Mouse (Mus musculus): ENCODE measurements around the gene Xrra1. TPM values are rescaled to one million over a fixed set of nuclear protein-coding genes. Genes with fewer than 3 reads are reported as not detected.
A peak's percentile ranks its signal among the peaks of the same experiment; 100 is the strongest.
"Not testable (repeated sequence)": the region's sequence is repeated elsewhere in the genome, so short reads cannot be mapped to it uniquely, and the experiment has no call there.

Gene Xrra1
- 0.03 TPM in 1 of 2 replicates, not detected in the other for polyA plus RNA-seq (2012)

DNA sequence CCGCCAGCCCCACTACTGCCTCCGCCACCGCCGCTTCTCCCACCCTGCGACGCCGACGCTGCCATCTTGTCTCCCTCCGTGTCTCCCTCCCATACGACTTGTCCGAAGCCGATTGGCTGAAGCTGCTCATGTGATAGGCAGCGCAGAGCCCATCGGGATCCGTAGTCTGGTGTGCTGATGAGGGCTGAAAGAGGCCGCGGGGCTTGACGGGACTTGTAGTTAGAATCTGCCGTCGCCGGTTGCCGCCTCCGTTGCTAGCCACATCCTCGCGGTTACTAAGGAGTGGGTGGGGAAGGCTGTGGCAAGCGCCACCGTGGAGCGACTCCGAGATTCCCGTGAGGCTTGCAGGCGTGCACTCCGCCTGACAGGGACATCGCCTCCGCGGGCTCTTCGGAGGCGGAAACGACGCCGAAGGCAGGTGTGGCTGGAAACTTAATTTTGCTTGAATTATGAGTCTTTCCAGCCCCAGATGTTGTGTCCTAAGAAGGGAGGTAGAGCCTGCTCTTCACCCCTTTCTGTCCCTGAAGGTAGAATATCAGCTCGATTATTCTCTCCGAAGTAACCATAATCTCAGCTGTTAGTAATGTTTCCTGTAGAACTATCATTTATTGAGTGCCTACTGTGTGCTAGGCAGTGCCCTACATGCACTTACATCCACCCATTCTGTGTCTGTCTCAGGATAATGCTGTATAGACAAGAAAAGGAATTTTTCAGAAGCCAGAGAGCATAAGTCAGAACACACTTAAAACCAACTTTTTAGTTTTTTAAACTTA is at the start of gene Xrra1:
TSS of gene Xrra1 (plus strand) at position 304 of the 773 bp plus-strand sequence.
- Histone ChIP-seq H3K9me3 (ENCODE audit: control insufficient read depth, low read length) (no peaks in the 10 kb centered on the region), H3K4me3 (replicated peaks) (peak within 1 kb of the TSS; percentile 68), H3K36me3 (ENCODE audit: control insufficient read depth) (peaks cover 32% of the 10 kb centered on the region), H3K27me3 (ENCODE audit: control insufficient read depth) (peaks cover 19% of the 10 kb centered on the region), H3K4me1 (ENCODE audit: control insufficient read depth) (peaks cover 33% of the 10 kb centered on the region)
- TF ChIP-seq GATA1 (IDR thresholded peaks at IDR 0.05; ENCODE audit: low read length) (no peak), TAL1 (IDR thresholded peaks at IDR 0.05; ENCODE audit: low read length) (no peak)

GRCm38 (mm10) chr7:99810814-99811213 is 48.1 kb upstream of the Xrra1 start:
- TF ChIP-seq GATA1 (IDR thresholded peaks at IDR 0.05; ENCODE audit: low read length) = no peak
- TF ChIP-seq TAL1 (IDR thresholded peaks at IDR 0.05; ENCODE audit: low read length) = no peak
- no peaks in the 10 kb centered on the region; the same call in 1 of the 2 replicates for H3K27me3 ChIP-seq (ENCODE audit: control insufficient read depth)
- peaks cover 93% of the 10 kb centered on the region for H3K36me3 ChIP-seq (ENCODE audit: control insufficient read depth)
- peaks cover 4% of the 10 kb centered on the region for H3K9me3 ChIP-seq (ENCODE audit: control insufficient read depth, low read length)
- H3K4me1 ChIP-seq (ENCODE audit: control insufficient read depth) = peaks cover 77% of the 10 kb centered on the region
- no peak overlapping the region for H3K4me3 ChIP-seq (replicated peaks)

DNA sequence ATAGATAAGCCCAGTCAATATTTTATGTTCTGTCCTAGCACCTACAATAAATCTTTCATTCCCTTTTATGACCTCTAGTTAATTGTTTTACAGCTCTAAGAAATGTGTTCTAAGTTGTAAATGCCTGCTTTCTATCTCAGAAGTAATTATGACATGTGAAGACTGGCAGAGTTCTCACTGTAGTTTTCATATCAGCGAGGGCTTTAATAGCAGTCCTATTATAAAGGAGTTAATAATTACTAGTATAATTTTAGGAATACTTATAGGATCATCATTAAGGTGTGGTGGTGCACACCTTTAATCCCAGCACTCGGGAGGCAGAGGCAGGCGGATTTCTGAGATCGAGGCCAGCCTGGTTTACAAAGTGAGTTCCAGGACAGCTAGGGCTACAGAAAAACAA is 47.3 kb upstream of the Xrra1 start:
- peaks cover 4% of the 10 kb centered on the region for H3K9me3 ChIP-seq (ENCODE audit: control insufficient read depth, low read length)
- H3K4me3 ChIP-seq (replicated peaks) = no peak overlapping the region
- TF ChIP-seq TAL1 (IDR thresholded peaks at IDR 0.05; ENCODE audit: low read length) = no peak
- H3K36me3 ChIP-seq (ENCODE audit: control insufficient read depth) = peaks cover 96% of the 10 kb centered on the region
- peaks cover 72% of the 10 kb centered on the region for H3K4me1 ChIP-seq (ENCODE audit: control insufficient read depth)
- no peaks in the 10 kb centered on the region; the same call in 1 of the 2 replicates for H3K27me3 ChIP-seq (ENCODE audit: control insufficient read depth)

DNA sequence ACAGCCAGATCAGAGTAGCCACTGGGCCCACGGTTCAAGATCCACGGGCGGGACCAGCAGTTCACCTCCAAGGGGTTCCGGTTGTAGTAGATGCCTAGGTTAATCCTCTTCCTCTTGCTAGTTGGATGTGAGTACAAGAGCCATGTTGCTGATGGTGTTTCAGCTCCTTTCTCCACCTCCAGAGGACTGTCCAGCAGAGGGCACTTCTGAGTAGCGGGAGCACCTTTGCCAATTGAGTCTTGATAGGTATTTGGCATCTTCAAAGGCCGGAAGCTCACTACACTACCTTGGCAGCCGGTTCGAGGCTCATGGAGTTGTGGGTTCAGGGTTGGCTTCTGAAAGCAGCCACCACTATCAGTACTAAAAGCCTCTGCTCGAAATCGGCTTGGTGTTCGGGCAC is 45.5 kb upstream of the Xrra1 start:
- H3K36me3 ChIP-seq (ENCODE audit: control insufficient read depth) = peaks cover 97% of the 10 kb centered on the region
- H3K27me3 ChIP-seq (ENCODE audit: control insufficient read depth) = no peaks in the 10 kb centered on the region; the same call in 1 of the 2 replicates
- no peak for TF ChIP-seq TAL1 (IDR thresholded peaks at IDR 0.05; ENCODE audit: low read length)
- TF ChIP-seq GATA1 (IDR thresholded peaks at IDR 0.05; ENCODE audit: low read length) = no peak
- H3K4me3 ChIP-seq (replicated peaks) = no peak overlapping the region
- peaks cover 60% of the 10 kb centered on the region for H3K4me1 ChIP-seq (ENCODE audit: control insufficient read depth)
- H3K9me3 ChIP-seq (ENCODE audit: control insufficient read depth, low read length) = peaks cover 4% of the 10 kb centered on the region

GRCm38 (mm10) chr7:99818181-99818725 is 40.7 kb upstream of the Xrra1 start:
- not testable (repeated sequence) for H3K27me3 ChIP-seq (ENCODE audit: control insufficient read depth); H3K4me3 ChIP-seq (replicated peaks); H3K9me3 ChIP-seq (ENCODE audit: control insufficient read depth, low read length)
- Histone ChIP-seq H3K4me1 (ENCODE audit: control insufficient read depth) (peaks cover 39% of the 10 kb centered on the region), H3K36me3 (ENCODE audit: control insufficient read depth) (peaks cover 78% of the 10 kb centered on the region)

GRCm38 (mm10) chr7:99821953-99822352 is 37.0 kb upstream of the Xrra1 start:
- peaks cover 73% of the 10 kb centered on the region for H3K36me3 ChIP-seq (ENCODE audit: control insufficient read depth)

GRCm38 (mm10) chr7:99822426-99822825 is 36.5 kb upstream of the Xrra1 start:
- TF ChIP-seq GATA1 (IDR thresholded peaks at IDR 0.05; ENCODE audit: low read length) (no peak), TAL1 (IDR thresholded peaks at IDR 0.05; ENCODE audit: low read length) (no peak)
- no peaks in the 10 kb centered on the region for H3K9me3 ChIP-seq (ENCODE audit: control insufficient read depth, low read length)
- peak overlapping the region; percentile 38 for H3K4me3 ChIP-seq (replicated peaks)
- peaks cover 63% of the 10 kb centered on the region for H3K4me1 ChIP-seq (ENCODE audit: control insufficient read depth)
- no peaks in the 10 kb centered on the region for H3K27me3 ChIP-seq (ENCODE audit: control insufficient read depth)
- peaks cover 71% of the 10 kb centered on the region for H3K36me3 ChIP-seq (ENCODE audit: control insufficient read depth)

More at GRCm38 (mm10) chr7:99821953-99822352, 37.0 kb upstream of the Xrra1 start:
- Histone ChIP-seq H3K27me3 (ENCODE audit: control insufficient read depth) (no peaks in the 10 kb centered on the region), H3K4me1 (ENCODE audit: control insufficient read depth) (peaks cover 60% of the 10 kb centered on the region), H3K9me3 (ENCODE audit: control insufficient read depth, low read length) (no peaks in the 10 kb centered on the region), H3K4me3 (replicated peaks) (peak overlapping the region; percentile 38)
- no peak for TF ChIP-seq GATA1 (IDR thresholded peaks at IDR 0.05; ENCODE audit: low read length)
- TF ChIP-seq TAL1 (IDR thresholded peaks at IDR 0.05; ENCODE audit: low read length) = no peak

DNA sequence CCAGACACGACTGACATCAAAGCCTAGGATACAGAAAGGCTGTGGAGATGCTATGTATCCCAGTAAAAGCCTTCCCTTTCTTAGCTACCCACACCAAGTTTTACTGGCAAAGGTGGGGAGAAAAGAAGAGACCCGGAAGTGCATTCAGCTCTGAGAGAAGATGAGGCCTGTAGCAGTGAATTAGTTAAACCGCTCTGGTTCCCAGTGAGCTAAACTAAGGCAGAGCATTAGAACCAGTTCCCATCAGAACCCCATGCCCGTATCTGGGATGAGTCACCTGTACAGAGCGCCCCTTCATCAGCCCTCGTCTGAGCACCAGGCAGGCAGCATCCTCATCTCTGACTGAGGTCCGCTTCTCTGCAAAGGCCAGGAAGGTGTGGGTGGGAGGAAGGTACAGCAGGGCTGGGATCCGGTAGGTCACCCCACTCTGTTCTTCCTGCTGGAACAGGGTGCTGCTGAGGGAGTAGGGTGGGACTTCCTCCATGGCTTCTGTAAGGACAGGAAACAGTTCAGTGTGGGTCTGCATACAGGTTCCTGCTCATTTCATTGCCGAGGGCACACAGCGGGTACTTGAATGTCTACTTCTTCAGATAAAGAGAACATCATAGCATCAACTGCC is 35.8 kb upstream of the Xrra1 start:
- H3K36me3 ChIP-seq (ENCODE audit: control insufficient read depth) = peaks cover 63% of the 10 kb centered on the region

More for the DNA sequence above, 35.8 kb upstream of the Xrra1 start:
- no peaks in the 10 kb centered on the region for H3K27me3 ChIP-seq (ENCODE audit: control insufficient read depth)
- H3K4me1 ChIP-seq (ENCODE audit: control insufficient read depth) = peaks cover 65% of the 10 kb centered on the region
- peak overlapping the region; percentile 38 for H3K4me3 ChIP-seq (replicated peaks)
- no peaks in the 10 kb centered on the region for H3K9me3 ChIP-seq (ENCODE audit: control insufficient read depth, low read length)
- TF ChIP-seq GATA1 (IDR thresholded peaks at IDR 0.05; ENCODE audit: low read length) = no peak
- TF ChIP-seq TAL1 (IDR thresholded peaks at IDR 0.05; ENCODE audit: low read length) = no peak
